Mouse (Mus musculus) gastrocnemius, postnatal 10 days (tissue): Measurements from ENCODE around the gene Zfp69. TPM values are rescaled to one million over a fixed set of nuclear protein-coding genes. Genes with fewer than 3 reads are reported as not detected.

Experiments
- DNase-seq: peaks from one replicate; pipeline ENCODE4 v3.0.0; 2021; ENCODE audit warnings: mixed read lengths
- long read RNA-seq, 2 experiments: library from polyadenylated mRNA; stranded (forward); transcript quantifications; one replicate each; pipeline ENCODE4 v2.0.0; 2021
- total RNA-seq, 2 experiments: library from RNA; stranded (reverse); gene quantifications; 2 replicates each; pipeline ENCODE4 v1.2.3; 2021

Zfp69 gene
- total RNA-seq: 1 to 10 TPM; 2.0 to 2.7 TPM
- long read RNA-seq, experiment 1, partial matches to known transcripts: 0 of 1 reads
- long read RNA-seq, experiment 1, other reads (novel, unspliced or antisense): 1 of 1 reads
- long read RNA-seq, experiment 2, partial matches to known transcripts: 1 of 4 reads
- long read RNA-seq, experiment 2, other reads (novel, unspliced or antisense): 2 of 4 reads

DNA sequence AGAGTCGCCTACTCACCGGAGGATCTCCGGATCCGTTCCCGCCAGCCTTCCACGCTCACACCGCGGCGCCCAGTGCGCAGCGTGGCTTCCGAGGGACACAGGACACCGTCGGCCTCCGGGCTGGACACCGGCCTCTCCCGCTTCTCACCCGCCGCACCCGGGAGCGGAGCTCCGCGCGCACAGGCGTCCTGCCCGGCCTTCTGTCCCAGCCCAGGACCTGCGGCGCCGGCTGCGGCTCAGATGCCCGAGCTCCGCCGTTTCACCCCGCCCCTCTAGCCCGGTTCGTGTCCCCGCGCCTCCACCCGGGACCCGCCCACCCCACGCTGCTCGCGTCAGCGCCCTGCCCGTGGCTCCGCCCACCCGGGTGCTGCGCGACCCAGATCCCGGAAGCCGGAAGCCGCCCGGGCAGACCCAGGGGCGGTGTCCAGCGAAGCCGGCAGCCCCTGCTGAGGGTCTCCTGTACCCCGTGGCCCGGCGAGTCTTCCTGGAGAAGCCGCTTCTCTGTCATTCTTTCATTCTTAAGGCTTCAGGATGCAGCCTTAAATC, at the start of gene Zfp69:
TSS of gene Zfp69 (minus strand) at position 272 of the 546 bp plus-strand sequence.
- DNase-seq: peak; percentile 92

DNA sequence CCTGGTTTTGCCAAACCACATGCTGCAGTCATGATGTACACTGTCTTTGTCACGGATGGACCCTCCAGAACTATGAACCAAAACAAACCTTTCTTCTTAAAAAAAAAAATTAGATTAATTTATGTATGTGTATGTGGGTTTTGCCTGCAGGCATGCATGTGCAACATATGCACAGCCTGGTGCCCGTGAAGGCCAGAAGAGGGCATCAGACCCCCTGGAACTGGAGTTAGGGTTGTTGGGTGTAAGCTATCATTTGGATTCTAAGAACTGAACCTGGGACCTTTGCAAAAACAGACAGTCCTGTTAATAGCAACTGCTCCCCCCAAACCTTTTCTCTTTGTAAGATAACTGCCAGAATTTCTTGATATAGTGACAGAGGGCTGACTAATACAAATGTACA, 49.5 kb upstream of the Zfp69 start:
- no peak for DNase-seq

DNA sequence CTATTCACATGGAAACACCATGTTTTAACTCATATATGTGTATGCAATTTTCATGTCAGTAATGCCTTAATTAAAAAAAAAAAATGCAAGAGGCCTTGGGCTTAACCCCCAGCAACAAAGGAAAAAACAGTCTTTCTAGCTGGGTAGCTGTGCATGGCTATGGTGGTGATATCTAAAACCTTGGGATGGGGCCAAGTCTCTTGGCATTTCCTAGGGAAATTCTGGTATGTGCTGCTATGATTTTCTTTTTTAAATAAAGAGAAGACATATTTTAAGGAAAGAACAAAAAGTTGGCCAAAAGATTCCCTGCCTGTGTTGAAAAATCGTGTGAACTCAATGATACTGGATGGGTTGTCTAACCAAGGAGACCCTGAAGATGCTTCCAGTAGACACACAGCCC, 44.4 kb upstream of the Zfp69 start:
- DNase-seq: no peak

DNA sequence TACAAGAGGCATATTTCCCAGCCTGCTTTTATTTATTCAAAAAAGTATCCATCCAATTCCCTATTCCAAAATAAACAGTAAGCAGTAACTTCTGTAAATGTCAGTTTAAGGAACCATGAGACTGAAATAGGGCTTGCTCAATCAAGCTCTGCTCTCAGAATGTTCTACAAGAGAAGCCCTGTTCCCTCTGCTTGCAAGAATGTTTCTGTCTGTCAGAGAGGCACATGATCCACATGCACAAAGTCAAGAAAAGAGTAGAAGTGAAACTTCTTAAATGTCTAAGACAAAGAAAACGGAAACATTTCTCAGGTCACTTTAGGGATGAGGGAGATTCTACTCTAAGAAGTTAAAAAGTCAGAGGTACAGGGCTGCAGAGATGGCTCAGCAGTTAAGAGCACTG, 41.5 kb upstream of the Zfp69 start:
- DNase-seq: no peak

DNA sequence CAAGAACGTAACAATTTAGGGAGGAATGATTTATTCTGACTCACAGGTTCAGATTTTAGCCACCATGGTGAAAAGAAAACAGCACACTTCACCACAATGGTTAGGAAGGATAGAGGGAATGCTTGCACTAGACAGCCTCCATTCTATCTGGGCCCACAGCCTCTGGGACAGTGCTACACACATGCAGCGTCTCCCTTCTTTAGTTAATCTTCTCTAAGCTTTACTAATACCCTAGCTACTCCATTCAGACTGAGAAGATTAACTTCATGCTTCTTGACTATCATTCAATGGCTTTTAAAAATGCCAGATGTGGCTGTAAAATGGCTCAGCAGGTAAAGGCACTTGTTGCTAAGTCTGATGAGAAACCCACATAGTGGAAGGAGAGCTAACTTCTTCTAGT, 40.8 kb upstream of the Zfp69 start:
- DNase-seq: no peak

DNA sequence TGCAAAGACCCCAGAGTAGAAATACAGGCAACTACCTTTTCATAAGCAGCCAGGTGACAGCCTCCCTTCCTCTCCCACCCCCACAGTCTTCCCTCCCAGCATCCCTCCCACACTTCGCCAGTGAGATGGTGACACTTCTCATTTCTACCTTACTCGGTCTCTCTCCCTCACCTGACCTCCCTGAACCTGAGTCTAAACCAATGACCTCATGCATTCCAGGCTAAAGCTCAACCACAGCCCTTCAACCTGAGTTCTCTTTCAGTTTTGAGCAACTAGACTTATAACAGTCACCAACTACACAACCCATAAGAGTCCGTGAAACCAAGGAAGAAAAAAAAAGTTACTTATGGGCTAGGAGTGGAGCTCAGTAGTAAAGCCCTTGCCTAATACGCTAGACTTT, 35.8 kb upstream of the Zfp69 start:
- DNase-seq: no peak

DNA sequence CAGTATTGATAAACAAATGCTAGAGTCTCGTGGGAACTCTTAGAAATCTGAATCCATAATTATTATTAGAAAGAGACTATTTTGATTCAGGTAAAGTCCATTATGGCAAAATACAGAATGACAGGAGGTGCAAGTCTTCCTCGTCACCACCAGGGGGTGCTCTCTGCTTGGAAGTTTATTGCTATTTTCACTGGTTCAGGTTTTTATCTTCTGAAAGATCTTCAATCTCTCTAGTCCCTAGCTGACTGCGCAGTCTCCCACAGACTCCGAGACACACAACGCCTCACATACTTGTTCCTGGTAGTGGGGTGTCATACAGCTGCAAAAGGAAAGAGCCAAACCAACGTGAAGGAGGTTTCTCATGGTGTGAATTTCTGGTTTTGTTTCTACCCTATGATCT, 34.9 kb upstream of the Zfp69 start:
- peak; percentile 42 for DNase-seq

DNA sequence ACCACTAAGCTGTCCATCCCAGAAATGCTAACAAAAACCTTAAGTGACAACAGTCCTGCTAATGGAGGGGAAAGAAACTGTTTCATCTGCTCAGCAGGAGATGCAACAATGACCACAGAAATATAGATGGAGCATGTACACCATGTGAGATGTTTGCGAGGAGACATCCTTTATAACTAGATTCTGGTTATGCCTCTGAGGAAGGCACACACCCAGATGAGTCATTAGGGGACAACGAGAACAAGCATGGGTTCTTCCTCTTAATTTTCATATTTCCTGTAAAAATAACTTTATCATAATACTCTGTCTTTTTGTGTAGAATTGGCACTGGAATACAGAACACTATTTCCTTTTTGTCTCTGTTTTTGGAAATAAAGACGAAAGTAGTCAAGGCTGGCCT, 26.7 kb upstream of the Zfp69 start:
- DNase-seq: no peak

DNA sequence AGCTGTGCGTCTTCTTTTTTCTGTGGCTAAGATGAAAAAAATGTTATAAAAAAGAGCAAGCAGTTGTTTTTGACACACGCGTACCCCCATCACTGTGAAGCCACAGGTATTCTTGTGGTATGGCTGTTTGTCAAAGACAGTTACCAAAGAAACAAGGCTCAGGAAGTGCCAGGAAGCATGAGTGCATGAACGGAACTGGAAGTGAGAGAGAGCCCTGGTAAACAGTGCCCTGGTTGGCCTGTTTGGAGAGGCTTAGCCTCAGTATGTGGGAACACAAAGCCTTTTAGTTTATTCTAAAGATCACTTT, 23.9 kb upstream of the Zfp69 start:
- DNase-seq: no peak

DNA sequence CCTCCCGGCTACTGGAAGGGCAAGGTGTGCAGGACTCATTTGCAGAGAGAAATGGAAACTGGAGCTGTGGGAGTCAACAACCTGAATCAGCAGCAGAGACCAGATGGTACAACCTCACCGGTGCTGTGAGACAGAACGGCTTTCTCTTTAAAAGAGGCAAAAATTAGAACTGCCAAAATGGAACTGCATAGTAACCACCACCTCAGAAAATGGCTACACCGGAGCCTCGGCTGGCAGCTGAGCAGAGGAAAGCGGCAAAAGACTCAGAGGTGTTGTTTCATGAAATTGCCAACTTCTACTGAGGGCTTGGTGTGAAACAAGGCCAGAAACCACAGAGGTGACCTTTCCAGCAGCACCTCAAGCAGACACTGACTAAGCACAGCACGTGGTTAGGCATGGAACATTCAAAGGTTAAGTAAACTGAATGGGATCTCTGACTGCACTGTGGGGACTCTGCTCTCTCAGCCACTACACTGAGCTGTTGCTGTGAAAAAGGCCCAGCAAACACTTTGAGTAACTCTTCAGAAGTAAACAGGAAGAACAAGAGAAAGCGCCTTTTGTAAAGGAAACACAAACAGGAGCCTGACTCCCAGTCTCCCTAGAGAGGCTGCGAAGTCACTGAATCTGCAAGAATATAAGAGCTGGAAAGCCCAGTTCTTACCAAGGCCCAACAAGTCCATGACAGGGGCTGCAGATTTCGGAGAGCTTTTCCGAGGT, 23.4 kb upstream of the Zfp69 start:
- DNase-seq: no peak

DNA sequence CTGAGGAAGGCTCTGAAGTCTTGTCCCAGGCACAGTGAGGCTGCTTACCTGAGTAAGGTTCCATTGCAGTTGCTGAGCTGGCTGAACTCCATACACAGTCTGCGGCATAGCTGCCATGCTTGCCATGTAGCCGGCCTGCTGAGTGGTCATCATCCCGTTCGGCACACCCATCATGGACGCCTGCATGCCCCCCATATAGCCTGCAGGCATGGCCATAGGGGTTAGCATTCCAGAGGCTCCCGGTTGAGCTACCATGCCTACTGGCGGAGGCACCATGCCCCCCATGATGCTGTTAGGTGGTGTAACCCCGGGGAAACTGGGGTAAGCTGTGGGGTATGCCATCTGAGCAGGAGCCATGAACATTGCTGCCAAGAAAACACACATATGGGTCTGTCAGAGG, 20.3 kb upstream of the Zfp69 start:
- DNase-seq: no peak

DNA sequence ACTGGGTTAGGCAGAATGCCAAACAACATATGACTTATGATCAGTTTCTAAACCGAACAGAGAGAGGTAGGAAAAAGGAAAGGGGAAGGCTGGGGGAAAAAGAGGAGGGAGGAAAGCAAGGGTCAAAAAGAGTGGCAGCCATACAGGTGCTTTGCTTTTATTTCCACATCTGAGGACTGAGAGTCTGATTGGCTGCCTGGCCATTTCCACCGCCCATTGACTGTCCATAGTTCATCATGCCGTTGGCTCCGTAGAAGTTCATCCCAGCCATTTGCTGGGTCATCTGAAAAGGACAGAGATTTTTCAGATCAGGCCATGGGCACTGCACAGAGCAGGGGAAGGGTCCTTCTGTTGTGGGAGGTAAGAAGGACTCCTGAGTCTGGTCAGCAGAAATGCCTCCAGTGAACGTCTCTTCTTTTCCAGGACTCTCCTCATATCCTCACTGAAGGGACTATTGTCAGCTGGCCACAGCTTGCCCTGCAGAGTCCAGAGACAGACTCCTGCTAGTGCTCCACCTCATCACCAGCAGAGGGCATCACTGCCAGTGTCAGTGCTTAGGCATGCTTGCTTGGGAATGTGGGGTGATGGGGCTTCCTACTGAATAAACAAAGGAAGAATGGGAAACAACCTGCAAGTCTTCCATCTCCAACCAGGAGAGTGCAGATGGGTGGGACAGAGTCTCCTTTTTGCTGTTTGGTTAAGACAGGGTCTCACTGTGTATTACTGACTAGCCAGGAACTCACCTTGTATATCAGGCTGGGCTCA, 18.1 kb upstream of the Zfp69 start:
- DNase-seq: peak; percentile 12

DNA sequence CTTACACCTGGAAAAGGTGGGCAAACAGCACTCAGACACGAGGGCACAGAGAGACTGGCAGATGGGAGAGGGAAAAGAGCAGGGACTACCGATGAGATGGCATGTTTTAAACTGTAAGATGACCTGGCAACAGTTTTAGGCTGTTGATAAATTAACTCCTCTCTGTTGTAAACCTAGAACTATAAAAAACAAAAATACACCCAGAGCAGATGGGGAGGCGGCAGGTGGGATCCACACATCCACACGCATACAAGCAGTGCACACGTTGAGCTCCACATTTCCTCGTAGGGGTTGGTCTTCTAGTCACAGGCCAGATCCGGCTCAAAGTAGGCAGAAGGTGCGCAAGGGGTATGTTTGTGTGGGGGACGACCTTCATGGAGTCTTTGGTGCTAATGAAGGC, 17.0 kb upstream of the Zfp69 start:
- no peak for DNase-seq

DNA sequence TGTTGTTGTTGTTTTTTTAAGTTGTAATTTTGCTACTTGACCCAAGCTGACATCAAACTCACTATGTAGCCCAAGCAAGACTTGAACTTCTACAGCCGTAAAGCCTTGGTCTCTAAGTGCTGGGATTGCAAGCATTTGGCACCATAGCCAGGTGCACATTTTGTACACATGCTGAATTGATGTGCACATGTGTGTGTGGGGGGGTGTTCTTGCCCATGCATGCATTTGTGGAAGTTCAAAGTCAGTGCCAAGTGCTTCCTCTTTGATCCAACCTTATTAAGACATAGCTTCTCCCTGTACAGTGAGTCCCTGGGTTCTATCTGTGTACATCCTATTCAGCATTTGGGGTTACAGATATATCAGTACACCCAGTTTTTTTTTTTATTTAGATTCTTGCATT, 4.1 kb upstream of the Zfp69 start:
- DNase-seq: no peak

DNA sequence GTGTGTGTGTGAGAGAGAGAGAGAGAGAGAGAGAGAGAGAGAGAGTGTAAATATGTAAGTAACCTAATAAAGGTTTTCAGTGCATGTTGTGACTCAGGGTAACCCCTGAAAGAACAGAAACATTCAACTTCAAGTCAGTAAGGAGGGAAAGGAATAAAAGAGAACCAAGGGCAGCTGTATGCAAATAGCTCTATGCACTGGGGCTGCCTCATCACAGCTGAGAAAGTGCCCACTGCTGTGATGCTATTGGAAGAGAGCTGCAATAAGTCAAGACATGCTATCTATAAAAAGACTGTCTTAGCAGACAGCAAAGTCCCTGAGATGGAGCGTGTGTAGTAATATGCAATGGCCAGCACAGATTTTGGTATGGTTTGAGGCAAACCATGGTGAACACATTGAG, 2.2 kb upstream of the Zfp69 start:
- DNase-seq: no peak

DNA sequence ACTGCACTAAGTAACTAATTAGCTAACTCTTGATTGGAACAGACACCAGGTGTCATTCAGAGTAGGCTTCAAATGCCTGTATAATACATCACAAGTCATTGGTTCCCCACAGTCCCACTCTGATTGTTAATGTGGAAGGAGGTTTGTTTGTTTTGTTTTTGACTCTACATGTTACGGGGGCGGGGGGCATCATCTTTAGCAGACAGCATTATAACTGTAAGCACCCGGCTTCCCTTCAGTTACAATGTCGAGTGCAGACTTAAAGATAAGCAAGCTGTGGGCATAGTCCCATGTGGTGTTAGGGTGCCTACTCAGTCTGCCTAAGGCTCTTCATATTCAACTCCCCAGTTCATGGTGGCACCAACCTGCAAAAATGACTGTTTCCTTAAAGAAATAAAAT, 1.5 kb upstream of the Zfp69 start:
- DNase-seq: no peak

DNA sequence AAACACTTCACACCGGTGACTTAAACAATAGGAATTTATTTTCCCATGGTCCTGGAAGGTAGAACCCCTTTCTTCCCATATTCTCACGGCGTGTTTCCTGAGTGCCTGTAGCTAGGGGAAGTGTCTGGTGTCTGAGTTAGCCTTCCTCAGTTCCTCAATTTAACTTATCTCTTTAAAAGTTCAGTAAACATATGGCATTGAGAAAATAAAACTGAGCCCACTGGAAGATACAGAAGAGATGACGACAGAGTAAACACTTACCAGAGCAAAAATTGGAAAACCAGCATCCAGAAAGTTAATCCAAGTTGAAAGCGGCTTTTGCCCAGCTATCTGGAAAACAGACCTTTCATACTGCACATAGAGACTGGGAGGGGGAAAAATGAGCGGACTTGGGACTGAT, 664 bp upstream of the Zfp69 start:
- no peak for DNase-seq

DNA sequence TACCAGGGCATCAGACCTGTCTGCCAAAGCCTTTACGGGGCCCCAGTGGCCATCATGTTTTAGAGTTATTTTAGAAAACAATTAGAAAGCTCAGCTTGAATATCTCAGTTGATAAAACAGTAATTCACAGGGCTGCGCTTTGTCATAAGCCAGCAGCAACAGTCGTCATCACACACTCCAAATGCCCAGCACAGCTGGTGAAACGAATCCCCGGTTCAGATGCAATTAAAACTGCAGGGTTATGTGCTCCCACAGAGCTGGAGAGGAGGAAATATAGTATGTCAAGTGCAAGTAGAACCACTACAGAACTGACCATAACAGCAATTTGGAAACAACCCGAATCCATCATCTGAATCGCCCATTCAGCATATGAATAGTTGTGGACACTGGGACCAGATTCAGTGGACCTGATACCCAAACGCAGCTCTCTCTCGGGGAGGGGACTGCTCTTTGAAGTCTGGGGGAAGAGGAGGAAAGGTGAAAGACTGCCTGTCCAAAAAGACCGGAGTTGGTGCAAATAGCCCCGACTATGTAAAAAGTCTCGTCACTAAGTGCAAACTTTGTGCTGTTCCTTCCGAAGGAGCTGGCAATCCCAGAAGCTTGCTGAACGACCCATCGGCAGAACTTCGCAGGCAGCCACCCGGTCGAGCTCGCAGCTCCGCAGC, 604 bp downstream of the Zfp69 start:
- no peak for DNase-seq

DNA sequence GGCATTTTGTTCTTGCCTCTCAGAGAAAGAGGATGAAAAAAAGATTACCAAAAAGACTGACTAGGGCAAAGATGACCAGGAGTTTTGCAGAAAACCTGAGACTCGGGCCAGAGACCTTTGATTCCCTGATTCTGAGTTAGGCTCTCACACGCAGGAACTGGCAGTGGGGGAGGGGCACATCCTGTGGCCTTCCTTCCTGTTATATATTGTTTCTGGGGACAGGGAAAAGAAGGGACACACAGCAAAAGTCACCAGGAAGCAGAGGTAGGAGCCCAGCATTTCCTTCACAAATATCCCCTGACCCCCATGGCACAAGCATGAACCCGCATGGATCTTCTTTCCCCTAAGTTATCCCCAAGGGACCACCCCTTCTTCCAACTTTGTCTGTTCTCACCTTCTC, 2.6 kb downstream of the Zfp69 start:
- DNase-seq: peak; percentile 24

DNA sequence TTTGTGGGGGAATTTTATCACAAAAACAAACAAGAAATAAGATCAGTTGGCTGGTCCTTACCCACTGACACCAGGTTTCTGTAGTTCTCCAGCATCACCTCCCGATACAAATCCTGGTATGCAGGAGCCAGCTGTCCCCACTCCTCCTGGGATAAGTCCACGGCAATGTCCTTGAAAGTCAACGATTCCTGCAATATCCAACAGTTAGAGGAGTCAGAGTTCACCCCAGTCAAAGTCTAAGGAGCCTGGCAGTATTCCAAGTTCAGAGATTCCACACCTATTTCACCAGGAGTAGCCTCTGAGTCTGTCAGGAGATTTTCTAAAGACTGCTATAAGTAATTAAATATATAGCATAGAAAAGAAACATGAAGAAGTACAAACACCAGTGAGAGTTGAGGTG, 16.5 kb downstream of the Zfp69 start:
- DNase-seq: no peak

DNA sequence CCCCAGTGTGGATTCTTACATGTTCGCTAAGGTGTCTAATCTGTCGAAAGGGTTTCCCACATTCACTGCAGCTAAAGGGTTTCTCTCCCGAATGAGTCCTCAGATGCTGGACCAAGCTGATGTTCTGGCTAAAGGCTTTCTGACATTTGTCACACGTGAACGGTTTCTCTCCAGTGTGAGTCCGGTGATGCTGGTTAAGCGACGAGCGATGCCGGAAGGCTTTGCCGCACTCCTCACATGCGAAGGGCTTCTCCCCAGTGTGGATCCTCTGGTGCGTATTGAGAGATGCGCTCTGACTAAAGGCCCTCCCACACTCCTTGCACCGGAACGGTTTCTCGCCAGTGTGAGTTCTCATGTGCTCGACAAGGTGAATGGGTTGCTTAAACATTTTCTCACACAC, 20.8 kb downstream of the Zfp69 start:
- DNase-seq: no peak

DNA sequence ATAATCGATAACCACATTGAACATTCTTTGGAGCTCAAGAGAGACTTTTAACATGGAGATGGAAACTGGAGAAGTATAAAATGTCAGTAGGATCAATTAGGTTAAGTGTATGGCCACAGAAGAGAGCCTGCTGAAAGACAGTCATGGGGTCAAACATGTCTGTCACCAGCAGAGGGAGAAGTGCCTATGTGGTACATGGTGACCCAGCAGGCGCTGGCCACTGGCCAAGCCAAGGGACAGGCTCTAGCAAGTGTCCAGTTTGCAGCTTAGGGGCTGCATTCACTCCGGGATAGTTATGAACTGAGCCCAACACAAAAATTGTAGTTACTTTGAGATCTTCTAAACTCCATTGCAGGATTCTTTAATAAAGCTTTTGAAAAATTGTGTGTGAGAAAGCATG, 22.8 kb downstream of the Zfp69 start:
- DNase-seq: peak; percentile 25

DNA sequence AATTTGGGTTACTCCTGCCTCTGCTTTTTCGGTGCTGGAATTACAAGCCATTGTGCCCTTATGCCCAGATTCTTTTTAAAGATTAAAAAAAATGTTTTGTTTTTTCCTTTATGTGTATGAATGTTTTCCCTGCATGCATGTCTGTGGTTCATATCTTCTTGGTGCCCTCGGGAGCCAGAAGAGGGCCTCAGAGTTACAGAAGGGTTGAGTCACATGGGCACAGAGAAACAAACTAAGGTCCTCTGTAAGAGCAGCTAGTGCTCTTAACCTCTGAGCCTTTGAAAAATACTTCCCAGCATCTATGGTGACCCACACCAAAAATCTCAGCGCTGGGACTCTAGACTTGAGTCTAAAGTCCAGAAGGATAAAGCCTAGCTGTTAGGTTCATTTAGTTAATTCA, 26.1 kb downstream of the Zfp69 start:
- DNase-seq: no peak
